Mouse (Mus musculus) kidney, embryonic 16.5 days (tissue): ENCODE results near the gene Tmed6. TPM values are rescaled to one million over a fixed set of nuclear protein-coding genes. Genes with fewer than 3 reads are reported as not detected.
A peak's percentile ranks its signal among the peaks of the same experiment; 100 is the strongest.
"Not testable (repeated sequence)": the region's sequence is repeated elsewhere in the genome, so short reads cannot be mapped to it uniquely, and the experiment has no call there.

Source experiments
- ATAC-seq: fragments of 200-750 bp; cut with Nextera tagmentation; 2 replicates; pipeline ENCODE4 v1.8.0; 2017; ENCODE audit warnings: moderate TSS enrichment; ENCODE audit not compliant: low FRiP score, low TSS enrichment
- H3K27ac ChIP-seq: fragments of 300-500 bp; sonication (generic); 2 replicates; pipeline ENCODE4 v1.5.1; 2014; ENCODE audit warnings: low read length
- H3K27me3 ChIP-seq: fragments of 300-500 bp; sonication (generic); 2 replicates; pipeline ENCODE4 v1.6.1; 2014; ENCODE audit warnings: low read length, control low read depth, mixed read lengths; ENCODE audit not compliant: insufficient read depth
- H3K36me3 ChIP-seq: fragments of 300-500 bp; sonication (generic); 2 replicates; pipeline ENCODE4 v1.6.1; 2014; ENCODE audit warnings: low read length, control low read depth, mixed read lengths; ENCODE audit not compliant: insufficient read depth
- H3K4me1 ChIP-seq: fragments of 300-500 bp; sonication (generic); 2 replicates; pipeline ENCODE4 v1.6.1; 2014; ENCODE audit warnings: low read length, control low read depth, mixed read lengths; ENCODE audit not compliant: insufficient read depth
- H3K4me2 ChIP-seq: fragments of 300-500 bp; sonication (generic); replicated peaks from 2 replicates; pipeline ENCODE4 v1.6.1; 2014; ENCODE audit warnings: low read depth, low read length
- H3K4me3 ChIP-seq: fragments of 300-500 bp; sonication (generic); 2 replicates; pipeline ENCODE4 v1.5.1; 2014; ENCODE audit warnings: mild to moderate bottlenecking, low read length
- H3K9ac ChIP-seq: fragments of 300-500 bp; sonication (generic); replicated peaks from 2 replicates; pipeline ENCODE4 v1.6.1; 2014; ENCODE audit warnings: low read length
- H3K9me3 ChIP-seq: fragments of 300-500 bp; sonication (generic); 2 replicates; pipeline ENCODE4 v1.6.1; 2016; ENCODE audit warnings: low read length, control low read depth
- WGBS: fragments of 180-500 bp; shearing (Covaris S2); extraction: QIAGEN DNeasy Blood & Tissue Kit; methylation state at CpG from one replicate; pipeline ENCODE4 v1.1.7; 2014; 5-methylcytosine and 5-hydroxymethylcytosine counted together
- polyA plus RNA-seq: library from polyadenylated mRNA; unstranded; fragments of >200 nt; fragmentation: Nextera tagmentation; extraction: Ambion mirVana; gene quantifications from 2 replicates; pipeline ENCODE4 v1.2.1, GENCODE M21; 2015

The Tmed6 gene
- polyA plus RNA-seq, 1 experiment from 2014 or later, result 25.3 TPM

DNA sequence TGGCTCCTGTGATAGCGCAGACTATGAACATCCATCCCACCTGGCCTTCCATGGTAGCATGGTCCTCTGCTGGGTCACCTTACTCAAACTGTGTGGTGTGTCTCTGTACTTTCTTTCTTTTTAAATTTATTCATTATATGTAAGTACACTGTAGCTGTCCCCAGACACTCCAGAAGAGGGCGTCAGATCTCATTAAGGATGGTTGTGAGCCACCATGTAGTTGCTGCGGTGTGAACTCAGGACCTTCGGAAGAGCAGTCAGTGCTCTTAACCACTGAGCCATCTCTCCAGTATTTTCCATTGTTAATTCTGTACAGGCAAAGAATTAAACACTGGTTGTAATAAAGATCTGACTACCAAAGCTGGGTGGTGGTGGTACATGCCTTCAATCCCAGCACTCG lies 42.6 kb upstream of the Tmed6 start:
- H3K27me3 ChIP-seq, H3K4me2 ChIP-seq, H3K4me3 ChIP-seq, ATAC-seq, H3K9ac ChIP-seq, H3K27ac ChIP-seq, H3K36me3 ChIP-seq, H3K9me3 ChIP-seq: not testable (repeated sequence)
- peaks cover 17% of the 10 kb centered on the region; the same call in 1 of the 2 replicates for H3K4me1 ChIP-seq
- WGBS, result 95% methylated on average over 5 of the region's 5 CpGs

DNA sequence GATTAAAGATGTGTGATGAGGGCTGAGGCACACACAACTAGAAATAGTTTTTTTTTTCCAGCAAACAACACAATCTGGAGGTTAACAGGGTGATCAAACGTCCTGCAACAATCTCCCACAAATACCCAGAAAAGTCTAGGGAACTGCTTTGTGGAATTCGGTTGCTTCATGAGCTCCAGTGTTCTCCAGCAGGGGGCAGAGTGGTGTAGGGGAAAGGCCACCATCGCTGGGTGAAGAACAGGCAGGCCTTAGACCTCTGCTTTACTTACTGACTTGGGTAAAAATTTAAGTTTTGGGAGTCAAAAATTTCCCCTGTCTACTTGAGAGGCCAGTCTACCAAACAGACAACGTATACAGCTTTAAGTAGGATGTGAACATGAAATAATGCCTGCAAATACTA lies 39.1 kb upstream of the Tmed6 start:
- no peak overlapping the region for H3K9ac ChIP-seq
- H3K4me3 ChIP-seq, result no peak overlapping the region
- WGBS, result 7% methylated on average over 4 of the region's 4 CpGs
- peaks cover 10% of the 10 kb centered on the region; the same call in 1 of the 2 replicates for H3K4me1 ChIP-seq
- H3K27me3 ChIP-seq, result no peaks in the 10 kb centered on the region
- H3K36me3 ChIP-seq, result no peaks in the 10 kb centered on the region
- H3K4me2 ChIP-seq, result no peak overlapping the region
- ATAC-seq, result no peak
- H3K27ac ChIP-seq, result no peak overlapping the region
- H3K9me3 ChIP-seq, result no peaks in the 10 kb centered on the region

DNA sequence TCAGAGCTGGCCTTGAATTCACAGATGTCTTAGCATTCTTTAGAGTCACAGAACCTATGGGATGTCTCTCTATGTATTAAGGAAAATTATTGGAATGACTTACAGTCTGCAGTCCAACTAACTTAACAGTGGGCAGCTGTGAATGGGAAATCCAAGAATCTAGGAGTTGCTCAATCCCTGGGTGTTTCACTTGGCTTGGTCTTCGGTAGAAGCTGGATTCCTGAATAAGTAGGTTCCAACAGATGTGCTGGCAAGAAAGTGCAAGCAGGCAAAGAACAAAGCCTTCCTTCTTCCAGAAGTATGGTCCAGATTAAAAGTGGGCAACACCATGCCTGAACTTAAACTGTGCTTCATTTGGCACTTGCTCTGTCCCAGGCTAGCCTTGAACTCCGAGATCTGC lies 35.2 kb upstream of the Tmed6 start:
- Histone ChIP-seq H3K4me2 (no peak overlapping the region), H3K27ac (no peak overlapping the region), H3K36me3 (no peaks in the 10 kb centered on the region), H3K9me3 (no peaks in the 10 kb centered on the region), H3K4me3 (no peak overlapping the region), H3K9ac (no peak overlapping the region), H3K27me3 (no peaks in the 10 kb centered on the region), H3K4me1 (0 out of 2 replicates have a peak, but pooled peaks cover 4% of the 10 kb centered on the region)
- 88% methylated on average over 2 of the region's 2 CpGs for WGBS
- no peak for ATAC-seq

DNA sequence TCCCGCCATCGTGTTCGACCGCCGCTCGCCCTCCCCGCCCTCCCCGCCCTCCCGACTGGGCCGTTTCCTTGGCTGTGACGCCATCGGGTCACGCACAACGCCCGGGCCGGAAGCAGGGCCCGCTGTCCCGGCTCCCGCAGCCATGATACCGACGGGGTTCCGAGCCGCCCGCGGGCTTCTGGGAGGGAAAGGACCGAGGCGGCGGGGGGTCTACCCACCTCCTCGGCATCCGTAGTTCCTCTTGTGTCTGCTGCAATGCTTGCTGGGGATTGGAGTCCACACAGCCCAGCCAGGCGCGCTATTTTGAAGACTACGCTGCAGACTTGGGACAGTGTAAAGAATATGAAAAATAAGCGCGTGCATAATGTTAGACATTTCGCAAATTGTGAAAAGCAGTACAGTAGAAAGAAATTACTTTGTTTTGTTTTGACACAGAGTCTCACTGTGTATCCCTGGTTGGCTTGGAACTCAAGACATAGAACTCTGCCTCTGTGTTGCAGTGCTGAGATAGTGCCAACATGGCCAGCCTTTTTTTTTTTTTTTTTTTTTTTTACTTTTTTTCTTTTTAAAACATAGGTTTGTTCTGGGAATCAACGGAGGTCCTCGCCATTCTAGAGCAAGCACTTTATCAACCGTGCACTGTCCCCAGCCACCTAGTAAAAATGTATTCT lies 31.1 kb upstream of the Tmed6 start, which contains the start of gene Terf2:
Gene Terf2, minus strand, starts transcription at position 182 of the 671 bp plus-strand sequence.
- whole genome bisulfite sequencing, result 3% methylated on average over 38 of the region's 39 CpGs

GRCm38 (mm10) chr8:107095717-107096365 lies 30.4 kb upstream of the Tmed6 start:
- Histone ChIP-seq H3K27me3 (no peaks in the 10 kb centered on the region), H3K9me3 (no peaks in the 10 kb centered on the region), H3K4me3 (peak overlapping the region; percentile 88), H3K27ac (peak overlapping the region; percentile 92), H3K36me3 (peaks cover 20% of the 10 kb centered on the region), H3K4me1 (peaks cover 20% of the 10 kb centered on the region; the same call in 1 of the 2 replicates), H3K4me2 (peak overlapping the region; percentile 75), H3K9ac (peak overlapping the region; percentile 89)
- under 1% methylated on average over 43 of the region's 53 CpGs for WGBS
- ATAC-seq, result peak; percentile 88

More for the DNA sequence above, 31.1 kb upstream of the Tmed6 start, which contains the start of gene Terf2:
- peak within 1 kb of the TSS; percentile 88 for H3K4me3 ChIP-seq
- peak within 1 kb of the TSS; percentile 92 for H3K27ac ChIP-seq
- no peaks in the 10 kb centered on the region for H3K27me3 ChIP-seq
- H3K4me2 ChIP-seq, result peak within 1 kb of the TSS; percentile 75
- peak; percentile 95 for ATAC-seq
- H3K4me1 ChIP-seq, result peaks cover 20% of the 10 kb centered on the region; the same call in 1 of the 2 replicates
- peak within 1 kb of the TSS; percentile 89 for H3K9ac ChIP-seq
- H3K9me3 ChIP-seq, result no peaks in the 10 kb centered on the region
- peaks cover 14% of the 10 kb centered on the region; the same call in 1 of the 2 replicates for H3K36me3 ChIP-seq

DNA sequence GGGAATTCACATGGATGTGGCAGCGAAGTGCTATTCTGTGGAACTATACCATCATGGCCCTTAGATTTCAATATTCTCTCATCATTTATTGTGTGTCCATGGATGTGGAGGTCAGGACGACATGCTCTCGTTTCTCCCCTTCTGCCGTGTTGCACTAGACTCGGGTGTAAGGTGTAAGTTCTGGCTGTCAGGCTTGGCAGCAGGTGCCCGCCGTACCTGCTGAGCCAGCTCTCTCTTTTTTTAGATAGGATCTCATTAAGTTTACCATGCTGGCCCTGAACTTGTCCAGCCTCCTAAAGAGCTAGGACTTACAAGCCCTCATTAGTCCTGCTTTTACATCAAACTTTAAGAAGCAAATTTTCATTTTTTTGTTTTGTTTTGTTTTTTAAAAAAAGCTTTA lies 25.1 kb upstream of the Tmed6 start:
- ATAC-seq, result no peak
- Histone ChIP-seq H3K36me3 (peaks cover 59% of the 10 kb centered on the region), H3K9me3 (peaks cover 6% of the 10 kb centered on the region; the same call in 1 of the 2 replicates), H3K27ac (no peak overlapping the region), H3K27me3 (no peaks in the 10 kb centered on the region), H3K4me1 (peaks cover 17% of the 10 kb centered on the region; the same call in 1 of the 2 replicates), H3K9ac (no peak overlapping the region), H3K4me2 (no peak overlapping the region), H3K4me3 (no peak overlapping the region)
- WGBS, result over 99% methylated on average over 7 of the region's 7 CpGs

- H3K36me3 ChIP-seq, result peaks cover 70% of the 10 kb centered on the region
- no peak for ATAC-seq
- no peaks in the 10 kb centered on the region; the same call in 1 of the 2 replicates for H3K4me1 ChIP-seq
- 95% methylated on average over 5 of the region's 5 CpGs for WGBS
- no peak overlapping the region for H3K4me2 ChIP-seq
- no peak overlapping the region for H3K27ac ChIP-seq
- H3K9ac ChIP-seq, result no peak overlapping the region
- peaks cover 6% of the 10 kb centered on the region; the same call in 1 of the 2 replicates for H3K9me3 ChIP-seq
- H3K27me3 ChIP-seq, result no peaks in the 10 kb centered on the region
- no peak overlapping the region for H3K4me3 ChIP-seq
Observed at GRCm38 (mm10) chr8:107088526-107089063, 23.2 kb upstream of the Tmed6 start.

GRCm38 (mm10) chr8:107086018-107086417 lies 20.6 kb upstream of the Tmed6 start:
- peaks cover 72% of the 10 kb centered on the region for H3K36me3 ChIP-seq
- WGBS, result 98% methylated on average over 5 of the region's 5 CpGs
- no peak for ATAC-seq
- H3K4me2 ChIP-seq, result no peak overlapping the region
- H3K4me3 ChIP-seq, result no peak overlapping the region
- H3K27me3 ChIP-seq, result no peaks in the 10 kb centered on the region
- H3K9me3 ChIP-seq, result peaks cover 6% of the 10 kb centered on the region; the same call in 1 of the 2 replicates
- H3K4me1 ChIP-seq, result no peaks in the 10 kb centered on the region
- no peak overlapping the region for H3K9ac ChIP-seq
- no peak overlapping the region for H3K27ac ChIP-seq

DNA sequence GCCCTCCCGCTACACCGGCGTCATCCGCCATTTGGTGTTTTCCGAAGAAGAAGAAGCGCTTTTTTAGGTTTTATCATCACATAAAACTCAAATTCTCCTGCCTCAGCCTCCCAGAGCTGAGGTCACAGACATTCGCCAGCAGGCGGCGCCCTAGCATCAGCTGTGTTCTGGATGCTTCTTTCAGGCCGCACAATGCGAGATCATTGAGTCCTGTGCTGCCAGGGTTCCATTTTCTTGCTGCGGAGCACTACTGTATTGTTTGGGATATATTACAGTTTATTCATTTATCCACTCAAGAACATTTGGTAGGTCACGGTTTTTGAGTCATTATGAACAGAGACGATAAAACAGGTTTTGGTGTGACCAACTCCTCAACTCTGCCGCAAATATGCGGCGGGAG lies 19.9 kb upstream of the Tmed6 start:
- H3K27me3 ChIP-seq, result no peaks in the 10 kb centered on the region
- H3K9me3 ChIP-seq, result peaks cover 6% of the 10 kb centered on the region; the same call in 1 of the 2 replicates
- no peak overlapping the region for H3K4me3 ChIP-seq
- peaks cover 72% of the 10 kb centered on the region for H3K36me3 ChIP-seq
- ATAC-seq, result no peak
- H3K9ac ChIP-seq, result no peak overlapping the region
- no peak overlapping the region for H3K4me2 ChIP-seq
- no peak overlapping the region for H3K27ac ChIP-seq
- 97% methylated on average over 17 of the region's 17 CpGs for WGBS
- no peaks in the 10 kb centered on the region for H3K4me1 ChIP-seq
